Mouse (Mus musculus) liver, adult (tissue): ENCODE results near the gene Slc20a1.

ENCODE experiments used
- GATA4 ChIP-seq: IDR thresholded peaks from 2 replicates; pipeline ENCODE4 v1.6.1; 2014; ENCODE audit warnings: mild to moderate bottlenecking, low read length; ENCODE audit not compliant: insufficient replicate concordance

The Slc20a1 gene

GRCm38 (mm10) chr2:129182412-129182811 lies 16.2 kb upstream of the Slc20a1 start:
- no peak for TF ChIP-seq GATA4

GRCm38 (mm10) chr2:129183561-129184031 lies 15.0 kb upstream of the Slc20a1 start:
- TF ChIP-seq GATA4, result no peak

GRCm38 (mm10) chr2:129184853-129185252 lies 13.7 kb upstream of the Slc20a1 start:
- no peak for TF ChIP-seq GATA4

GRCm38 (mm10) chr2:129185611-129186290 lies 12.8 kb upstream of the Slc20a1 start:
- TF ChIP-seq GATA4, result no peak

GRCm38 (mm10) chr2:129186291-129186919 lies 12.2 kb upstream of the Slc20a1 start:
- TF ChIP-seq GATA4, result no peak

GRCm38 (mm10) chr2:129192392-129193150 lies 6.0 kb upstream of the Slc20a1 start:
- TF ChIP-seq GATA4, result no peak

GRCm38 (mm10) chr2:129196317-129196716 lies 2.2 kb upstream of the Slc20a1 start:
- TF ChIP-seq GATA4, result no peak

GRCm38 (mm10) chr2:129197197-129197596 lies 1.4 kb upstream of the Slc20a1 start:
- TF ChIP-seq GATA4, result no peak

- no peak for TF ChIP-seq GATA4
Measured at GRCm38 (mm10) chr2:129197843-129198435, 625 bp upstream of the Slc20a1 start.

GRCm38 (mm10) chr2:129199328-129200085 lies 943 bp downstream of the Slc20a1 start:
- no peak for TF ChIP-seq GATA4

GRCm38 (mm10) chr2:129205000-129205399 lies 6.4 kb downstream of the Slc20a1 start:
- TF ChIP-seq GATA4, result no peak

- TF ChIP-seq GATA4, result no peak
Measured at GRCm38 (mm10) chr2:129206824-129207223, 8.3 kb downstream of the Slc20a1 start.

GRCm38 (mm10) chr2:129208181-129208746 lies 9.7 kb downstream of the Slc20a1 start:
- TF ChIP-seq GATA4, result no peak

- no peak for TF ChIP-seq GATA4
Measured at GRCm38 (mm10) chr2:129210089-129210749, 11.7 kb downstream of the Slc20a1 start.
